Mouse (Mus musculus) embryonic facial prominence, embryonic 15.5 days (tissue): ENCODE measurements around the gene Elfn1. TPM values are rescaled to one million over a fixed set of nuclear protein-coding genes. Genes with fewer than 3 reads are reported as not detected.

Experiments
- ATAC-seq: fragments of 200-750 bp; cut with Nextera tagmentation; 2 replicates; pipeline ENCODE4 v1.8.0; 2017; ENCODE audit warnings: low read depth, moderate TSS enrichment; ENCODE audit not compliant: insufficient number of reproducible peaks, low FRiP score, low TSS enrichment
- H3K27ac ChIP-seq: fragments of 300-500 bp; sonication (generic); replicated peaks from 2 replicates; pipeline ENCODE4 v1.5.1; 2015; ENCODE audit warnings: mild to moderate bottlenecking, inconsistent platforms
- H3K27me3 ChIP-seq: fragments of 300-500 bp; sonication (generic); 2 replicates; pipeline ENCODE4 v1.6.1; 2015; ENCODE audit warnings: inconsistent platforms
- H3K36me3 ChIP-seq: fragments of 300-500 bp; sonication (generic); 2 replicates; pipeline ENCODE4 v1.6.1; 2015; ENCODE audit warnings: mild to moderate bottlenecking, inconsistent platforms
- H3K4me1 ChIP-seq: fragments of 300-500 bp; sonication (generic); 2 replicates; pipeline ENCODE4 v1.6.1; 2015; ENCODE audit warnings: inconsistent platforms
- H3K4me2 ChIP-seq: fragments of 300-500 bp; sonication (generic); replicated peaks from 2 replicates; pipeline ENCODE4 v1.6.1; 2015; ENCODE audit warnings: mild to moderate bottlenecking, inconsistent platforms
- H3K4me3 ChIP-seq: fragments of 300-500 bp; sonication (generic); replicated peaks from 2 replicates; pipeline ENCODE4 v1.5.1; 2015; ENCODE audit warnings: mild to moderate bottlenecking, inconsistent platforms
- H3K9ac ChIP-seq: fragments of 300-500 bp; sonication (generic); 2 replicates; pipeline ENCODE4 v1.6.1; 2015; ENCODE audit warnings: inconsistent platforms
- H3K9me3 ChIP-seq: fragments of 300-500 bp; sonication (generic); replicated peaks from 2 replicates; pipeline ENCODE4 v1.6.1; 2016; ENCODE audit warnings: inconsistent platforms
- WGBS: fragments of 180-500 bp; shearing (Covaris S2); methylation state at CpG from one replicate; pipeline ENCODE4 v1.1.7; 2015; 5-methylcytosine and 5-hydroxymethylcytosine counted together
- polyA plus RNA-seq: library from polyadenylated mRNA; unstranded; fragments of >200 nt; fragmentation: Nextera tagmentation; extraction: Ambion mirVana; gene quantifications from 2 replicates; pipeline ENCODE4 v1.2.1, GENCODE M21; 2015

Elfn1 gene
- polyA plus RNA-seq, 1 experiment from 2014 or later = 2.0 TPM

DNA sequence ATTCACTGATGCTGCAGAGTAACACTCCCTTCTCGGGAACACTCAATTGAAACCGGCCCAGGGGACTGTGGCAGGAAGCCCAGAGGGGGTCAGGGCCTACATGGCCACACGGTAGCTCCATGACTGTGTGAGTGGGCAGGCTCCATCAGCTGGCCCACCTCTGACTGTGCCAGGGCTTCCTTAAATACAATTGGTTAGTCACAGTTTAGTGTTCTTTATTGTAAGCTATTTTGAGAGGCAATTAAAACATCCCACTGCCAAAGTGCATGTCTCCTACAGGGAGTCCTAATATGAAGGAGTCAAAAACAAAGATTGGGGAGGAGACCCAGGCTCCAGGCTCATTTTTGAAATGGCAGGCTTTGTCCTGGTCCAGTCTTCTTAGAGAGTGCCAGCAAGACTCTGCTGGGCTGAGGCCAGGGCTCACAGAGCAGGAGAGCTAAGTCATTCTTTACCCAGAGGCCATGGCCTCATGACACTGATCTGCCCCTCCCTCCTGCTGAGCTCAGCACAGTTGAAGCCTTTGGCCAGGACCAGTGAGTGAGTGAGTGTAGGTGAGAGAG is 116.3 kb downstream of the Elfn1 start:
- no peaks in the 10 kb centered on the region for H3K27me3 ChIP-seq
- WGBS = 44% methylated on average over 3 of the region's 3 CpGs
- no peaks in the 10 kb centered on the region for H3K36me3 ChIP-seq
- no peaks in the 10 kb centered on the region for H3K9me3 ChIP-seq
- no peak overlapping the region for H3K9ac ChIP-seq
- no peaks in the 10 kb centered on the region for H3K4me1 ChIP-seq
- H3K4me3 ChIP-seq = no peak overlapping the region
- no peak overlapping the region for H3K4me2 ChIP-seq
- H3K27ac ChIP-seq = no peak overlapping the region
- no peak for ATAC-seq

Other genes with a start within 250 kb of the Elfn1 start
- 5.7 and 7.7 TPM in 2 replicates for gene Micall2, start 171.6 kb upstream of the Elfn1 start, polyA plus RNA-seq
- gene Ints1, start 132.3 kb upstream of the Elfn1 start, polyA plus RNA-seq = 23.0 and 23.7 TPM in 2 replicates
- 11.6 and 11.7 TPM in 2 replicates for gene Mafk, start 116.4 kb upstream of the Elfn1 start, polyA plus RNA-seq
- 10.7 and 12.2 TPM in 2 replicates for gene Tmem184a, start 88.0 kb upstream of the Elfn1 start, polyA plus RNA-seq
- not detected in 2 replicates for gene Gm26938, start 81.5 kb upstream of the Elfn1 start, polyA plus RNA-seq
- 61.0 and 63.2 TPM in 2 replicates for gene Psmg3, start 81.1 kb upstream of the Elfn1 start, polyA plus RNA-seq